9 mouse cellular contexts compared by ENCODE assay signal in the genomic region with DNA sequence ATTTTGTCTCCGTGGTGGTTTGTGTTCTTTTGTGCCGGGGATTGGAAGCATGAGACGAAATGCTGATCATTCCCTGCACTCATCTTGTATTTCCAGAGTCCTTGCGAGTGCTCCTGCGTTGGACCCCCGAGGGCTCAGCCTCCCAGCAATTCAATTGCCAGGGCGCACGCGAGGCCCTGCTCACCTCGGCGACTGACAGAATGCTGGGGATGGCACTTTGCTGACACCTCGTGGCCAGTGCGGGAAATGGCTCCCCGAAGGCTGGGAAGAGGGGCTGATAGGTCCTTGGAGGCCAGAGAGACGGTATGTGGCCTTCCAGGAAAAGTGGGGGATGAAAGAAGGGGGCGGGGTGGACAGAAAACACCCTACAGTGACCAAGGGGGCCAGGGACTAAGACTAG. TPM values are rescaled to one million over a fixed set of nuclear protein-coding genes. Genes with fewer than 3 reads are reported as not detected.
DNase-seq lines count a peak whose midpoint lies in the region; ATAC-seq and TF ChIP-seq lines count a peak whose summit lies in the region.
"Had no signal": no experiment of that assay in that cellular context is flagged by ENCODE, and none has a peak within 500 bp of the region (broad histone marks: within the 10 kb centered on the region; RNA-seq: fewer than 3 reads in every experiment).

No protein-coding gene starts in this region.

- H3K4me3 ChIP-seq in C2C12 (ENCODE audit: insufficient read depth, poor library complexity, severe bottlenecking) = no peak overlapping the region
- H3K4me3 ChIP-seq in embryonic facial prominence, embryonic 14.5 days (ENCODE audit: low read depth, low read length) = no peak overlapping the region
- no peak overlapping the region for H3K4me3 ChIP-seq in heart, embryonic 10.5 days
- H3K4me3 ChIP-seq in kidney, embryonic 16.5 days (ENCODE audit: low read length) = no peak overlapping the region
- H3K4me3 ChIP-seq in liver, embryonic 11.5 days (ENCODE audit: low read depth, low read length) = no peak overlapping the region
- H3K4me3 ChIP-seq in neural tube, embryonic 13.5 days = no peak overlapping the region

- no peaks in the 10 kb centered on the region for H3K36me3 ChIP-seq in C2C12 (ENCODE audit: control insufficient read depth, insufficient read depth)
- no peaks in the 10 kb centered on the region for H3K36me3 ChIP-seq in embryonic facial prominence, embryonic 14.5 days (ENCODE audit: control insufficient read depth, insufficient read depth, low read length)
- H3K36me3 ChIP-seq in heart, embryonic 10.5 days = no peaks in the 10 kb centered on the region
- no peaks in the 10 kb centered on the region for H3K36me3 ChIP-seq in kidney, embryonic 16.5 days (ENCODE audit: insufficient read depth, low read length)
- H3K36me3 ChIP-seq in liver, embryonic 11.5 days (ENCODE audit: control insufficient read depth, insufficient read depth, low read length) = no peaks in the 10 kb centered on the region
- H3K36me3 ChIP-seq in neural tube, embryonic 13.5 days = no peaks in the 10 kb centered on the region

- TF ChIP-seq CTCF in C2C12 (IDR thresholded peaks at IDR 0.05; ENCODE audit: control insufficient read depth, insufficient read depth, insufficient read length) = peak; percentile 93

- peaks cover 38% of the 10 kb centered on the region for H3K27me3 ChIP-seq in C2C12 (ENCODE audit: control insufficient read depth, insufficient read depth, insufficient read length)
- H3K27me3 ChIP-seq in embryonic facial prominence, embryonic 14.5 days (replicated peaks; ENCODE audit: control insufficient read depth, insufficient read depth, low read length) = no peaks in the 10 kb centered on the region
- peaks cover 35% of the 10 kb centered on the region for H3K27me3 ChIP-seq in heart, embryonic 10.5 days (ENCODE audit: insufficient read depth, poor library complexity, severe bottlenecking)
- H3K27me3 ChIP-seq in kidney, embryonic 16.5 days (ENCODE audit: insufficient read depth, low read length) = 0 out of 2 replicates have a peak, but pooled peaks cover 3% of the 10 kb centered on the region
- no peaks in the 10 kb centered on the region for H3K27me3 ChIP-seq in liver, embryonic 11.5 days (replicated peaks; ENCODE audit: control insufficient read depth, insufficient read depth, low read length)
- peaks cover 13% of the 10 kb centered on the region for H3K27me3 ChIP-seq in neural tube, embryonic 13.5 days

- no peaks in the 10 kb centered on the region for H3K79me3 ChIP-seq in C2C12 (ENCODE audit: low read depth)

- H3K27ac ChIP-seq in embryonic facial prominence, embryonic 14.5 days (replicated peaks; ENCODE audit: low read depth, low read length) = no peak overlapping the region
- H3K27ac ChIP-seq in heart, embryonic 10.5 days = no peak overlapping the region
- H3K27ac ChIP-seq in kidney, embryonic 16.5 days (ENCODE audit: low read length) = no peak overlapping the region
- no peak overlapping the region for H3K27ac ChIP-seq in liver, embryonic 11.5 days (ENCODE audit: low read depth, low read length)
- H3K27ac ChIP-seq in neural tube, embryonic 13.5 days (replicated peaks) = no peak overlapping the region

- no peaks in the 10 kb centered on the region for H3K4me1 ChIP-seq in embryonic facial prominence, embryonic 14.5 days (ENCODE audit: control insufficient read depth, insufficient read depth, low read length)
- peaks cover 11% of the 10 kb centered on the region for H3K4me1 ChIP-seq in heart, embryonic 10.5 days
- no peaks in the 10 kb centered on the region for H3K4me1 ChIP-seq in kidney, embryonic 16.5 days (ENCODE audit: insufficient read depth, low read length)
- H3K4me1 ChIP-seq in liver, embryonic 11.5 days (replicated peaks; ENCODE audit: control insufficient read depth, insufficient read depth, low read length) = no peaks in the 10 kb centered on the region
- peaks cover 16% of the 10 kb centered on the region; the same call in 1 of the 2 replicates for H3K4me1 ChIP-seq in neural tube, embryonic 13.5 days (replicated peaks)

- ATAC-seq in embryonic facial prominence, embryonic 14.5 days (ENCODE audit: low read depth) = peak; percentile 67; the same call in 1 of the 2 replicates
- ATAC-seq in kidney, embryonic 16.5 days (ENCODE audit: low FRiP score, low TSS enrichment) = 0 out of 2 replicates have a peak, but pooled peaks have one; percentile 27
- ATAC-seq in liver, embryonic 11.5 days (replicated peaks; ENCODE audit: low FRiP score) = no peak; the same call in 1 of the 2 replicates
- ATAC-seq in neural tube, embryonic 13.5 days (ENCODE audit: low read depth) = peak; percentile 52

- WGBS in embryonic facial prominence, embryonic 14.5 days = 8% methylated on average over 16 of the region's 16 CpGs
- 6% methylated on average over 16 of the region's 16 CpGs for WGBS in heart, embryonic 10.5 days
- WGBS in kidney, embryonic 16.5 days = 5% methylated on average over 16 of the region's 16 CpGs
- 5% methylated on average over 16 of the region's 16 CpGs for WGBS in liver, embryonic 11.5 days
- 4% methylated on average over 16 of the region's 16 CpGs for WGBS in neural tube, embryonic 13.5 days

- no peak overlapping the region for H3K9ac ChIP-seq in embryonic facial prominence, embryonic 14.5 days (ENCODE audit: low read depth, low read length)
- H3K9ac ChIP-seq in kidney, embryonic 16.5 days (replicated peaks; ENCODE audit: low read length) = 0 out of 2 replicates have a peak overlapping the region, but pooled peaks have one; percentile 25
- H3K9ac ChIP-seq in liver, embryonic 11.5 days (ENCODE audit: low read depth, low read length) = no peak overlapping the region
- H3K9ac ChIP-seq in neural tube, embryonic 13.5 days = no peak overlapping the region

- no peak overlapping the region for H3ac ChIP-seq in C2C12 (ENCODE audit: control insufficient read depth, insufficient read length, low read depth)

- H3K9me3 ChIP-seq in embryonic facial prominence, embryonic 14.5 days (ENCODE audit: control insufficient read depth, low read length) = no peaks in the 10 kb centered on the region
- H3K9me3 ChIP-seq in heart, embryonic 10.5 days = no peaks in the 10 kb centered on the region
- H3K9me3 ChIP-seq in kidney, embryonic 16.5 days (ENCODE audit: low read length) = no peaks in the 10 kb centered on the region
- no peaks in the 10 kb centered on the region for H3K9me3 ChIP-seq in liver, embryonic 11.5 days (ENCODE audit: control insufficient read depth, low read length)
- H3K9me3 ChIP-seq in neural tube, embryonic 13.5 days = no peaks in the 10 kb centered on the region

- peak; percentile 83 to 84 for DNase-seq in adrenal gland, postnatal 36 days
- peak; percentile 61 for DNase-seq in embryonic facial prominence, embryonic 14.5 days (ENCODE audit: low spot score)
- peak; percentile 87 for DNase-seq in heart, embryonic 10.5 days (ENCODE audit: low spot score)
- peak; percentile 72 for DNase-seq in liver, embryonic 11.5 days (ENCODE audit: low spot score)
- DNase-seq in thymus, adult 18-20 months = peak; percentile 49 to 56

- no peak overlapping the region for H3K4me2 ChIP-seq in embryonic facial prominence, embryonic 14.5 days (ENCODE audit: low read depth, low read length)
- no peak overlapping the region for H3K4me2 ChIP-seq in kidney, embryonic 16.5 days (replicated peaks; ENCODE audit: low read depth, low read length)
- no peak overlapping the region for H3K4me2 ChIP-seq in liver, embryonic 11.5 days
- H3K4me2 ChIP-seq in neural tube, embryonic 13.5 days = no peak overlapping the region

- H3K79me2 ChIP-seq in C2C12 (ENCODE audit: control insufficient read depth, insufficient read depth) = no peaks in the 10 kb centered on the region

TF ChIP-seq in C2C12, 6 proteins besides CTCF, POLR2A, EP300 and RAD21:
- TF ChIP-seq CEBPB (IDR thresholded peaks at IDR 0.05; ENCODE audit: low read depth) = no peak
- TF ChIP-seq MAX (IDR thresholded peaks at IDR 0.05) = no peak
- TF ChIP-seq FOSL1 (IDR thresholded peaks at IDR 0.05; ENCODE audit: insufficient read depth, low read length, poor library complexity, severe bottlenecking) = no peak
- TF ChIP-seq USF1 (IDR thresholded peaks at IDR 0.05; ENCODE audit: low read depth) = no peak
- TF ChIP-seq MYOG (IDR thresholded peaks at IDR 0.05; ENCODE audit: control insufficient read depth, extremely low read depth, insufficient read length) = no peak
- no peak for TF ChIP-seq MYOD1 (IDR thresholded peaks at IDR 0.05; ENCODE audit: control insufficient read depth, insufficient read length, low read depth)

RNA-seq across cellular contexts. Expression of a gene that starts 15.6 kb away (rescaled TPM):
- polyA plus RNA-seq in C2C12 (2012; fragmentation: generic; extraction: Trizol) = not detected
- not detected for total RNA-seq in adrenal gland, postnatal 36 days (2021)
- polyA plus RNA-seq in embryonic facial prominence, embryonic 14.5 days (2014; fragmentation: Nextera tagmentation; extraction: Ambion mirVana) = not detected in 2 replicates
- not detected in 2 replicates for polyA plus RNA-seq in heart, embryonic 10.5 days (2016; fragmentation: Nextera tagmentation; extraction: Ambion mirVana)
- not detected in 2 replicates for polyA plus RNA-seq in kidney, embryonic 16.5 days (2015; fragmentation: Nextera tagmentation; extraction: Ambion mirVana)
- not detected in 2 replicates for polyA plus RNA-seq in liver, embryonic 11.5 days (2014; fragmentation: Nextera tagmentation; extraction: Ambion mirVana)
- not detected in 2 replicates for polyA plus RNA-seq in neural tube, embryonic 13.5 days (2015; fragmentation: Nextera tagmentation; extraction: Ambion mirVana)
- polyA plus RNA-seq: stomach, embryonic 14.5 days had no signal

RNA-seq across cellular contexts. Expression of a gene that starts 27.1 kb away (rescaled TPM):
- polyA plus RNA-seq in C2C12 (2012; fragmentation: generic; extraction: Trizol) = not detected
- 1 to 10 TPM in 1 of 2 experiments, not detected in 1; 1.9 TPM for total RNA-seq in adrenal gland, postnatal 36 days (2021)
- polyA plus RNA-seq in embryonic facial prominence, embryonic 14.5 days (2014; fragmentation: Nextera tagmentation; extraction: Ambion mirVana) = 2.1 and 2.3 TPM in 2 replicates
- polyA plus RNA-seq in heart, embryonic 10.5 days (2016; fragmentation: Nextera tagmentation; extraction: Ambion mirVana) = 0.71 and 0.87 TPM in 2 replicates
- polyA plus RNA-seq in kidney, embryonic 16.5 days (2015; fragmentation: Nextera tagmentation; extraction: Ambion mirVana) = 0.69 and 1.1 TPM in 2 replicates
- 0.27 and 0.49 TPM in 2 replicates for polyA plus RNA-seq in liver, embryonic 11.5 days (2014; fragmentation: Nextera tagmentation; extraction: Ambion mirVana)
- polyA plus RNA-seq in neural tube, embryonic 13.5 days (2015; fragmentation: Nextera tagmentation; extraction: Ambion mirVana) = 0.96 and 1.1 TPM in 2 replicates

RNA-seq across cellular contexts. Expression of a gene that starts 38.7 kb away (rescaled TPM):
- polyA plus RNA-seq in C2C12 (2012; fragmentation: generic; extraction: Trizol) = not detected
- 10 to 100 TPM; 14.3 to 14.9 TPM for total RNA-seq in adrenal gland, postnatal 36 days (2021)
- polyA plus RNA-seq in embryonic facial prominence, embryonic 14.5 days (2014; fragmentation: Nextera tagmentation; extraction: Ambion mirVana) = 6.6 and 8.6 TPM in 2 replicates
- polyA plus RNA-seq in heart, embryonic 10.5 days (2016; fragmentation: Nextera tagmentation; extraction: Ambion mirVana) = 10.6 and 13.3 TPM in 2 replicates
- 10.9 and 13.0 TPM in 2 replicates for polyA plus RNA-seq in kidney, embryonic 16.5 days (2015; fragmentation: Nextera tagmentation; extraction: Ambion mirVana)
- 3.8 and 4.2 TPM in 2 replicates for polyA plus RNA-seq in liver, embryonic 11.5 days (2014; fragmentation: Nextera tagmentation; extraction: Ambion mirVana)
- polyA plus RNA-seq in neural tube, embryonic 13.5 days (2015; fragmentation: Nextera tagmentation; extraction: Ambion mirVana) = 11.4 and 12.0 TPM in 2 replicates
